Mouse (Mus musculus) MEL (cell line): ENCODE results near the gene Pianp. TPM values are rescaled to one million over a fixed set of nuclear protein-coding genes. Genes with fewer than 3 reads are reported as not detected.
"Not testable (repeated sequence)": the region's sequence is repeated elsewhere in the genome, so short reads cannot be mapped to it uniquely, and the experiment has no call there.

Source experiments
- DNase-seq: peaks from one replicate; pipeline ENCODE4 v3.0.0; 2011; ENCODE audit warnings: low read depth, low spot score
- H3K27ac ChIP-seq: 2 replicates; pipeline ENCODE4 v1.5.1; 2012; ENCODE audit warnings: low read depth, mild to moderate bottlenecking, control low read depth, low read length, moderate library complexity; ENCODE audit not compliant: control insufficient read depth
- H3K27me3 ChIP-seq, 2 experiments: fragments of 150-350 bp in 1 of 2; sonication (generic) in 1 of 2; 2 replicates each; pipeline ENCODE4 v1.6.1; 2012; ENCODE audit warnings: low read length in 2 of 2, mild to moderate bottlenecking in 2 of 2, improper control_type of control experiment in 1 of 2, moderate library complexity in 1 of 2; ENCODE audit not compliant: insufficient read depth in 2 of 2, control insufficient read depth in 1 of 2
- H3K36me3 ChIP-seq, 2 experiments: 2 replicates each; pipeline ENCODE4 v1.6.1; 2012 to 2014; ENCODE audit warnings: low read length in 2 of 2, improper control_type of control experiment in 1 of 2, inconsistent platforms in 1 of 2, mild to moderate bottlenecking in 1 of 2; ENCODE audit not compliant: insufficient read depth in 2 of 2, control insufficient read depth in 1 of 2
- H3K4me1 ChIP-seq, 2 experiments: fragments of 150-350 bp in 1 of 2; sonication (generic) in 1 of 2; 2 replicates each; pipeline ENCODE4 v1.6.1; 2012; ENCODE audit warnings: low read length in 2 of 2, improper control_type of control experiment in 1 of 2, mild to moderate bottlenecking in 1 of 2; ENCODE audit not compliant: insufficient read depth in 2 of 2, control insufficient read depth in 1 of 2
- H3K4me3 ChIP-seq, 2 experiments: fragments of 150-350 bp in 1 of 2; sonication (generic) in 1 of 2; 2 replicates each; pipeline ENCODE4 v1.5.1; 2012; ENCODE audit warnings: low read depth in 2 of 2, low read length in 2 of 2, mild to moderate bottlenecking in 2 of 2, moderate library complexity in 2 of 2, control low read depth in 1 of 2, improper control_type of control experiment in 1 of 2; ENCODE audit not compliant: control insufficient read depth in 1 of 2, insufficient read depth in 1 of 2
- H3K79me2 ChIP-seq: 2 replicates; pipeline ENCODE4 v1.6.1; 2012; ENCODE audit warnings: mild to moderate bottlenecking, low read length, moderate library complexity; ENCODE audit not compliant: control insufficient read depth, poor library complexity, insufficient read depth
- H3K9ac ChIP-seq: 2 replicates; pipeline ENCODE4 v1.6.1; 2012; ENCODE audit warnings: low read depth, mild to moderate bottlenecking, control low read depth, low read length, moderate library complexity; ENCODE audit not compliant: control insufficient read depth, poor library complexity, severe bottlenecking
- H3K9me3 ChIP-seq: fragments of 150-350 bp; sonication (generic); replicated peaks from 2 replicates; pipeline ENCODE4 v1.6.1; 2012; ENCODE audit warnings: mild to moderate bottlenecking, low read length, improper control_type of control experiment, moderate library complexity; ENCODE audit not compliant: insufficient read depth
- CTCF ChIP-seq, 3 experiments: IDR thresholded peaks in 2 of 3; conservative IDR thresholded peaks in 1 of 3; 2 replicates each; pipeline ENCODE4 v1.5.1; 2011 to 2012; ENCODE audit warnings: low read length in 3 of 3, low read depth in 2 of 3, mild to moderate bottlenecking in 2 of 3, improper control_type of control experiment in 1 of 3, inconsistent platforms in 1 of 3, mixed read lengths in 1 of 3, moderate library complexity in 1 of 3; ENCODE audit not compliant: control insufficient read depth in 1 of 3, insufficient read depth in 1 of 3, poor library complexity in 1 of 3, severe bottlenecking in 1 of 3
- E2F4 ChIP-seq: IDR thresholded peaks from 2 replicates; pipeline ENCODE4 v1.6.1; 2011; ENCODE audit warnings: low read depth, low read length, improper control_type of control experiment, borderline replicate concordance
- ELF1 ChIP-seq: IDR thresholded peaks from 2 replicates; pipeline ENCODE4 v1.6.1; 2014; ENCODE audit warnings: low read depth, mild to moderate bottlenecking, inconsistent platforms, low read length, improper control_type of control experiment, moderate library complexity
- ETS1 ChIP-seq: IDR thresholded peaks from 2 replicates; pipeline ENCODE4 v1.6.1; 2012; ENCODE audit warnings: low read depth, mild to moderate bottlenecking, inconsistent platforms, low read length, improper control_type of control experiment, moderate library complexity
- GABPA ChIP-seq: IDR thresholded peaks from 2 replicates; pipeline ENCODE4 v1.6.1; 2012; ENCODE audit warnings: low read depth, mild to moderate bottlenecking, inconsistent platforms, low read length, improper control_type of control experiment, moderate library complexity
- GATA1 ChIP-seq: IDR thresholded peaks from 2 replicates; pipeline ENCODE4 v1.6.1; 2011; ENCODE audit warnings: low read depth, low read length, improper control_type of control experiment
- HCFC1 ChIP-seq: IDR thresholded peaks from 2 replicates; pipeline ENCODE4 v1.6.1; 2012; ENCODE audit warnings: low read depth, mild to moderate bottlenecking, inconsistent platforms, low read length, improper control_type of control experiment, moderate library complexity
- JUND ChIP-seq: IDR thresholded peaks from 2 replicates; pipeline ENCODE4 v1.6.1; 2011; ENCODE audit warnings: low read depth, mild to moderate bottlenecking, improper control_type of control experiment, low read length
- KAT2A ChIP-seq: conservative IDR thresholded peaks from 2 replicates; pipeline ENCODE4 v1.6.1; 2012; ENCODE audit warnings: low read depth, low read length, improper control_type of control experiment, inconsistent platforms
- MAFK ChIP-seq: IDR thresholded peaks from 2 replicates; pipeline ENCODE4 v1.6.1; 2011; ENCODE audit warnings: low read depth, mild to moderate bottlenecking, low read length, improper control_type of control experiment, borderline replicate concordance
- MXI1 ChIP-seq: IDR thresholded peaks from 2 replicates; pipeline ENCODE4 v1.6.1; 2011; ENCODE audit warnings: mild to moderate bottlenecking, low read depth, low read length, improper control_type of control experiment
- MYB ChIP-seq: IDR thresholded peaks from 2 replicates; pipeline ENCODE4 v1.6.1; 2011; ENCODE audit warnings: mild to moderate bottlenecking, low read depth, low read length, improper control_type of control experiment
- MYC ChIP-seq: IDR thresholded peaks from 2 replicates; pipeline ENCODE4 v1.6.1; 2011; ENCODE audit warnings: low read depth, mild to moderate bottlenecking, low read length, improper control_type of control experiment, moderate library complexity
- NRF1 ChIP-seq: IDR thresholded peaks from 2 replicates; pipeline ENCODE4 v1.6.1; 2014; ENCODE audit warnings: low read depth, mild to moderate bottlenecking, inconsistent platforms, low read length, improper control_type of control experiment, moderate library complexity; ENCODE audit not compliant: poor library complexity, insufficient read depth, severe bottlenecking
- POLR2AphosphoS2 ChIP-seq: IDR thresholded peaks from 2 replicates; pipeline ENCODE4 v1.6.1; 2011; ENCODE audit warnings: low read length, improper control_type of control experiment
- POLR2AphosphoS5 ChIP-seq: IDR thresholded peaks from 2 replicates; pipeline ENCODE4 v1.6.1; 2012; ENCODE audit warnings: low read depth, borderline replicate concordance, mild to moderate bottlenecking, inconsistent platforms, low read length, moderate library complexity, mixed read lengths
- RAD21 ChIP-seq: IDR thresholded peaks from 2 replicates; pipeline ENCODE4 v1.6.1; 2011; ENCODE audit warnings: mild to moderate bottlenecking, low read depth, low read length, improper control_type of control experiment
- SMC3 ChIP-seq: IDR thresholded peaks from 2 replicates; pipeline ENCODE4 v1.6.1; 2011; ENCODE audit warnings: low read depth, low read length, improper control_type of control experiment
- TCF12 ChIP-seq: IDR thresholded peaks from 2 replicates; pipeline ENCODE4 v1.6.1; 2014; ENCODE audit warnings: low read depth, mild to moderate bottlenecking, inconsistent platforms, low read length, improper control_type of control experiment, moderate library complexity
- USF1 ChIP-seq: IDR thresholded peaks from 2 replicates; pipeline ENCODE4 v1.6.1; 2014; ENCODE audit warnings: low read depth, mild to moderate bottlenecking, inconsistent platforms, low read length, improper control_type of control experiment, moderate library complexity
- USF2 ChIP-seq, 2 experiments: IDR thresholded peaks; 2 replicates each; pipeline ENCODE4 v1.6.1; 2011 to 2012; ENCODE audit warnings: improper control_type of control experiment in 2 of 2, low read length in 2 of 2, borderline replicate concordance in 1 of 2, inconsistent platforms in 1 of 2, low read depth in 1 of 2, mild to moderate bottlenecking in 1 of 2; ENCODE audit not compliant: insufficient read depth in 1 of 2
- polyA plus RNA-seq, 2 experiments: library from polyadenylated mRNA; stranded (reverse) in 1 of 2; unstranded in 1 of 2; fragments of >175 nt in 1 of 2; fragments of >200 nt in 1 of 2; gene quantifications; 2 replicates each; pipeline versions ENCODE4 v1.2.1 to v1.2.4; 2012; ENCODE audit warnings: low replicate concordance in 2 of 2, low read depth in 1 of 2; ENCODE audit not compliant: insufficient read length in 2 of 2, insufficient read depth in 1 of 2, missing spikeins in 1 of 2
- total RNA-seq: library from RNA; depleted of rRNA; stranded (reverse); fragments of 300-350 nt; gene quantifications from 2 replicates; pipeline ENCODE4 v1.2.3, GENCODE M21; 2012

Gene Pianp
- total and polyA plus RNA-seq, 3 experiments = 0.19 to 5.5 TPM; not detected in 1

DNA sequence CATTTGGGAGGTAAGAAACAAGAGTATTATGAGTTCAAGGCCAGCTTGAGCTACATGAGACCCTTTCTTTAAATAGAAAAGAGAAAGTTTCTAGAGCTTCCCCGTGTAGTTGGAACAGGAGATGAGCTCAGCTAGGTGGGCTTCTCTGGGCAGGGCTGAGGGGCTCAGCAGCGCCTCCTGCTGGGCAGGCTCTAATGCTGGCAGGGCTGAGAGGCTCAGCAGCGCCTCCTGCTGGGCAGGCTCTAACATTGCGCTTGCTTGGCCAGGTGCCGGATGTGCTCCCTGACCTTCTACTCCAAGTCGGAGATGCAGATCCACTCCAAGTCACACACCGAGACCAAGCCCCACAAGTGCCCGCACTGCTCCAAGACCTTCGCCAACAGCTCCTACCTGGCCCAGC lies 34.0 kb downstream of the Pianp start:
- not testable (repeated sequence) for H3K9ac ChIP-seq, H3K27me3 ChIP-seq, H3K27ac ChIP-seq, H3K4me1 ChIP-seq
- TF ChIP-seq SMC3 = peak; percentile 44
- TF ChIP-seq CTCF (IDR thresholded peaks at IDR 0.05 in 2 of 3, conservative IDR thresholded peaks at IDR 0.05 in 1 of 3; ENCODE audit: control insufficient read depth in 1 of 3, insufficient read depth in 1 of 3, low read depth in 2 of 3, low read length in 3 of 3, poor library complexity in 1 of 3, severe bottlenecking in 1 of 3) = peak; percentile 73 to 83 (median 82)
- peak; percentile 6; the same call in 1 of the 2 replicates for TF ChIP-seq RAD21
- TF ChIP-seq, all 39 proteins: peak for 3; not testable (repeated sequence) for 36
- H3K9me3 ChIP-seq, H3K79me2 ChIP-seq, H3K4me3 ChIP-seq: not testable (repeated sequence)
- DNase-seq = peak; percentile 58
- peaks cover 0 to 22% of the 10 kb centered on the region in 2 experiments; a peak in 2 of 4 replicates for H3K36me3 ChIP-seq

DNA sequence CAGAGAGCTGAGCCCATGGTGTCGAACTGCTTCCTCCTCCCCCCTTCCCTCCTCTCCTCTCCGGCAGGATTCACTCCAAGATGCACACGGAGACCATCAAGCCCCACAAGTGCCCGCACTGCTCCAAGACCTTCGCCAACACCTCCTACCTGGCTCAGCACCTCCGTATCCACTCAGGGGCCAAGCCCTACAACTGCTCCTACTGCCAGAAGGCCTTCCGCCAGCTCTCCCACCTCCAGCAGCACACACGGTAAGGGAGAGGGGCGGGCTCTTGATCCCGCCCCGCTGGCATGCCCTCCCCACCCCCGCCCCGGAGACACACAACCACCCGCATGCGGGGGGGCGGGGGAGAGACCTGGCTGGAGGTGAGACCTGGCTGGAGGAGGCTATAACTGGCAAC lies 35.1 kb downstream of the Pianp start:
- TF ChIP-seq GATA1 (no peak), SMC3 (no peak), POLR2AphosphoS5 (no peak), ETS1 (no peak)
- TF ChIP-seq, all 39 proteins: peak for 0
- H3K4me1 ChIP-seq = no peaks in the 10 kb centered on the region

DNA sequence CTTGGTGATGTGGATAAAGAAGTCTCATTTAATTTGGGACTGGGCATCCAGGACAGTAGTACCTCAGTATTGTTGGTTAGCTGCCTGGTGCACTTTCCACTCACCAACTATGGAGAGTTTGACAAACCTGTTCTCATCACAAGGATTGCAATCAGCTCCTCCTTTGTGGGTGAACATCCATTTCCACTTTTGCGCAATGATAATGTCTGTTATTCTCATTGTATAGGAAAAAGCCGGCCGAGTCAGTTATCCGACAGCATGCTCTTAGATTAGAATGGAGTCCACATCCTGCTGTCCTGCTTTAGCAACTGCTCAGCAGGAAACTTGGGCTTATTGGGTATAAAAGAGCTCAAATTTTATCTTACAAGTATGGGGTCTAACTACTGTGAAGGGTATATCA lies 42.2 kb downstream of the Pianp start:
- H3K27ac ChIP-seq = peak overlapping the region; percentile 86
- H3K27me3 ChIP-seq = no peaks in the 10 kb centered on the region
- H3K4me3 ChIP-seq = no peak overlapping the region
- H3K9ac ChIP-seq = no peak overlapping the region
- H3K4me1 ChIP-seq = peaks cover 13 to 18% of the 10 kb centered on the region in 2 experiments
- DNase-seq = no peak
- peaks cover 4 to 22% of the 10 kb centered on the region in 2 experiments for H3K36me3 ChIP-seq
- no peaks in the 10 kb centered on the region for H3K9me3 ChIP-seq
- TF ChIP-seq USF1 (no peak), MYC (no peak), SMC3 (no peak), RAD21 (no peak), POLR2AphosphoS2 (no peak), JUND (no peak), MXI1 (no peak), GABPA (no peak), NRF1 (no peak), TCF12 (no peak), ELF1 (no peak), USF2 (IDR thresholded peaks at IDR 0.05; ENCODE audit: borderline replicate concordance in 1 of 2, insufficient read depth in 1 of 2, low read depth in 1 of 2, low read length in 2 of 2) (no peak), MYB (no peak), ETS1 (no peak), MAFK (no peak), HCFC1 (no peak), POLR2AphosphoS5 (no peak), E2F4 (no peak), KAT2A (no peak), GATA1 (no peak)
- H3K79me2 ChIP-seq = peaks cover 5% of the 10 kb centered on the region; the same call in 1 of the 2 replicates

More for the DNA sequence above, 35.1 kb downstream of the Pianp start:
- H3K27ac ChIP-seq = no peak overlapping the region
- peaks cover 0 to 17% of the 10 kb centered on the region in 2 experiments; a peak in 2 of 4 replicates for H3K36me3 ChIP-seq
- H3K9me3 ChIP-seq = no peaks in the 10 kb centered on the region
- H3K4me3 ChIP-seq = no peak overlapping the region
- no peak overlapping the region for H3K9ac ChIP-seq
- no peak for DNase-seq
- H3K79me2 ChIP-seq = no peaks in the 10 kb centered on the region
- no peaks in the 10 kb centered on the region for H3K27me3 ChIP-seq
